Mouse (Mus musculus): Measurements from ENCODE around the gene B4galt3.
A peak's percentile ranks its signal among the peaks of the same experiment; 100 is the strongest.

B4galt3 gene

DNA sequence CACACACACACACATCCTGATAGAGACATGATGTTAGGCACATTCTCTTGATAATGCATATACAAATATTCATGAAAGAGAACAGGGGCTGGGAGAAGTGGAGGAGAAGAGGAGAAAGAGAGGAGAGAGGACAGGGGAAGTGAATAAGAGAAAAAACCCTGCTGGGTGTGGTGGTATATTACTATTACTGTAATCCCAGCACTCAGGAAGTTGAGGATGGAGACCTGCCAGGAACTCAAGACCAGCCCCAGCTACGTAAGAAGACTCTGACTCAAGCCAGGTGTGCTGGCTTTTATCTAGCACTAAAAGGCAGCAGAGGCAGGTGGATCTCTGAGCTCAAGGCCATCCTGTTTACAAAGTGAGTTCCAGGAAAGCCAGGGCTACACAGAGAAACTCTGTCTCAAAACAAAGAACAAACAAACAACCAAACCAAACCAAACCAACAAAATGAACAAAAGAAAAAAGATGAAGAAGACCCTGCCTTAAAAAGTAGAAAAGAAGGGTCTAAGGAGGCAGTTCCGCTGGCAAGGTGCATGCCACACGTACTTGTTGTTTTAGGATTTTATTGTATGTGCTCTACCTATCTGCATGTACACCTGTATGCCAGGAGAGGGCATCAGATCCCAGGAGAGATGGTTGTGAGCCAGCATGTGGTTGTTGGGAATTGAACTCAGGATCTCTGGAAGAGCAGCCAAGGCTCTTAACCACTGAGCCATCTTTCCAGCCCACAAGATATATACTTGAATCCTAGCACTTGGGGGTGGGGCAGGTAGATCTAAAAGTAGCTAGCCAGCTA, 6.3 kb upstream of the B4galt3 start:
- no peak for DNase-seq (ENCODE audit: low spot score)

GRCm38 (mm10) chr1:171265971-171266744, 4.0 kb upstream of the B4galt3 start:
- no peak for DNase-seq (ENCODE audit: low spot score)

- DNase-seq (ENCODE audit: low spot score) = no peak
Observed at GRCm38 (mm10) chr1:171268341-171268740, 1.8 kb upstream of the B4galt3 start.

GRCm38 (mm10) chr1:171270573-171270900, 409 bp downstream of the B4galt3 start:
- no peak for DNase-seq (ENCODE audit: low spot score)

GRCm38 (mm10) chr1:171271196-171271595, 1.1 kb downstream of the B4galt3 start:
- DNase-seq (ENCODE audit: low spot score) = no peak

DNA sequence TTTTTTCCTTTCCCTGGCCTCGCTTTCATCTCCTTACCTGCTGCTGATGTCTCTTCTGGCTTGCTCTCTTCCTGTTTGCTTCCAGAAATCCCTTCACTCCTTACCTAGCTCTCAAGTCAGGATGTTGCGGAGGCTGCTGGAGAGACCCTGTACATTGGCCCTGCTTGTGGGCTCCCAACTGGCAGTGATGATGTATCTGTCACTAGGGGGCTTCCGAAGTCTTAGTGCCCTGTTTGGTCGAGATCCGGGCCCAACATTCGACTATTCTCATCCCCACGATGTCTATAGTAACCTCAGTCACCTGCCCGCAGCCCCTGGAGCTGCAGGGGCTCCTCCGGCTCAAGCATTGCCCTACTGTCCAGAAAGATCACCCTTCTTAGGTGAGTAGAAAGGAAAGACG, 1.5 kb downstream of the B4galt3 start:
- DNase-seq (ENCODE audit: low spot score) = no peak

DNA sequence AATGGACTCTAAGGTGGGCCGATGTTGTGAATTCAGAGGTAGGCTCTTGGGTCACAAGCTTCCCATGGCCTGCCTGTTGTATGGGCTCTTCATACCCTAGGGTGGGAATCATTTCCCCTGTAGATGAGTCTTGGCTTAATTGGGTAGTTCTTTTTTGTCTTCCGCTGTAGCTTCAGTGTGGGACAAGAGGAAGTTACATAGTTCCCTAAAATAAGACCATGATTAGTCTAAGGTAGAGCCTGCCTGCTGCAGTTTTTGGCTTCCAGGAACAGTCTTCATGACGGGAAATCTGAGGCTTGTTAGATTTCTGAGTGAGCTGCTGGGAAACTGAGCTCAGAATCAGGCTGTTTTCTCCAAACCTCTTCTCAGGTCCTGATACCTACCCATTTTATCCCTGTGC, 2.0 kb downstream of the B4galt3 start:
- no peak for DNase-seq (ENCODE audit: low spot score)

DNA sequence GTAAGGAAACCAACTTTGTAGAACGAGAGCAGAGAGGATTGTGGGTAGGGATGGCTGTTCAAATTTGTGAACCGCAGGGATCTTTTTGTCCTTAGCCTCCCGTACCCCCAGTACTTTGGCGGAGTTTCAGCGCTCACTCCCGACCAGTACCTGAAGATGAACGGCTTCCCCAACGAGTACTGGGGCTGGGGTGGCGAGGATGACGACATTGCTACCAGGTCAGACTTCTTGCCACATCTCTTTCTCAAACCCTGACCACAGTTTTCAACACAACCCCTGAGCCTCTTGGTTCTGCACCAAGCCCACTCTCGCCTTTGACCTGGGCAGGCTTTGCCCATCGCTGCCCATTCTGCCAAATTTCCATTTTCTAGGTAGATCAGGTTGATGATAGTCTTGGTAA, 4.0 kb downstream of the B4galt3 start:
- DNase-seq (ENCODE audit: low spot score) = no peak

DNA sequence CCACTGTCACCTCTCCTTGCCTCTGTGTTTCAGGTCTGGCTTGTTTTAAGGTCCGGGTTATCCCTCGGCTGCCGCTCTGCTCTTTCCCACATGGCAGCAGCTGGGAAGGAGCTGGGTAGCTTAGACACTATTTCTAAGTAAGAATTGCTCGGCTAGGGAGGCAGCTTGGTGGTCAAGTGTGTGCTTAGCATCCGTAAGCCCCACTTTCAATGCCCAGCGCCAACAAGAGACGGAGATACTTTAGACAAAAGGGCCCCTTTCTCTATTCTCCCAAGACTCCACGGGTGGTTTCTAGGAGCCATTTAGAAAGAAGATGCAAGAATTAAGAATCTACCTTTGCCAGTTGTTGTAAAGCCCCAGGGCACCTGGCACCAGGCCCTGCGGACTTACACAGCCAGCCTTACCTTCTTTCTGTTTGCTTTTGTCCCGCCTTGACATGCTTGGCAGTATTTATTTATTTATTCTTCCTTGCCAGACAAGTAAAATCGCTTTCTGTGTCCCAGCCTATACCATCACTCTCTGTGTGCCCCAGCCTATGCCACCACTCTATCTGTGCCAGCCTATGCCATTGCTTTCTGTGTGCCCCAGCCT, 5.1 kb downstream of the B4galt3 start:
- DNase-seq (ENCODE audit: low spot score) = no peak

DNA sequence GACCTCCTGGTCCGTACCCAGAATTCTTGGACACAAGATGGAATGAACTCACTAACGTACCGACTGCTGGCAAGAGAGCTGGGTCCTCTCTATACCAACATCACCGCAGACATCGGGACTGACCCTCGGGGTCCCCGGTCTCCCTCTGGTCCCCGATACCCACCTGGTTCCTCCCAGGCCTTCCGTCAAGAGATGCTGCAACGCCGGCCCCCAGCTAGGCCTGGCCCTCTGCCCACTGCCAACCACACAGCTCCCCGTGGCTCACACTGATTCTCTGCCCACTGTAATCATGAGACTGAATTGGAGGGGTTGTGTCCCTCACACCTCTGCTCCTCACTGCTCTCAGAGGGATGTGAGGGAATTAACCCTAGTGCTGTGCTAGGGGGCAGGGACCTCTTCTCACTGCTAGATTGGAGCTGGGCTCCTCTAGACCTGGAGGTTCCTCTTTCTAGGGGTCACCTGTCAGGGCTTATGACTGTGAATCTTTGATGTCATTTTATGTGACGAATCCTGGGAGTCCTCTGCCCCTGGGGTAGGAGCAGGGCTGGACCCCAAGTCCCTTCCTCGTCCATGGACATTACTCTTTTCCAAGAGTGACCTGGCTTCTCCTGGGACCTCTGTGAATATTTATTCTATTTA, 6.1 kb downstream of the B4galt3 start:
- no peak for DNase-seq (ENCODE audit: low spot score)

DNA sequence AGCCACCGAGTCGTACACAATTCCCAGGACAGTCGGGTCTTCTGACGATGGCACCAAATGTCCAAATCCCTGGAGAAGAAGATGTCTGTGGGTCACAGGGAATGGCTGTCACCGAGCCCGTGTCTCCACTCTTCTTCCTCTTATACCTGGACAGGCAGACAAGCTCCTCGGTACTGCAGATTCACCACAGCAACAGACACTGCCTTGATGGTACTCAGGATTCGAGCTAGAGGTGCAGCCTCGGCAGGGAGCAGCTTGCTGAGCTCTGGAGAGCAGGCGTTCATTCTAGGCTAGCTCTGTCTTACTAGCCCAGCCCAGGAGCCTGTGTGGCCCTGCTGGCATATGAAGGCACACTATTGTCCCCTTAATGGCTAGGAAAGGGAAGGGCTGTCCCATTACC, 7.6 kb downstream of the B4galt3 start:
- no peak for DNase-seq (ENCODE audit: low spot score)

DNA sequence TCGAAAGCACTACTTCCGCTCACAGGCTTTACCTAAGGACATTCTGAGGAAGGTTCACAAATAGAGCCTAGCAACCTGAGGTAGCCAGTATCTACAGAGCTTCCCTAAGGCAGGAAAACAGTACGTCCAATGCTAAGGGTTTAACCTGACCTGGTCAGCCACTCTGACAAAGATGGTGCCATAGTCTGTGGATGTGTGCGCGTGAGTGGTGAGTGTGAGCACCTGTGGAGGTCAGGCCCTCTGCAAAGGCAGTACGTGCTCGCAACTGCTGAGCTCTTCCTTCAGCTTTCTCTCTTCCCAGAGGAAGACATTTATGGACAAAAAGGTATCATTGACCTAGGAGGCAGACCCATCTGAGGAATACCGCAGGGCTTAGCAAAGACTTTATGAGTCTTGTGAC, 8.3 kb downstream of the B4galt3 start:
- DNase-seq (ENCODE audit: low spot score) = no peak

GRCm38 (mm10) chr1:171279012-171279705, 9.0 kb downstream of the B4galt3 start:
- no peak for DNase-seq (ENCODE audit: low spot score)

GRCm38 (mm10) chr1:171279721-171280120, 9.6 kb downstream of the B4galt3 start:
- no peak for DNase-seq (ENCODE audit: low spot score)

DNA sequence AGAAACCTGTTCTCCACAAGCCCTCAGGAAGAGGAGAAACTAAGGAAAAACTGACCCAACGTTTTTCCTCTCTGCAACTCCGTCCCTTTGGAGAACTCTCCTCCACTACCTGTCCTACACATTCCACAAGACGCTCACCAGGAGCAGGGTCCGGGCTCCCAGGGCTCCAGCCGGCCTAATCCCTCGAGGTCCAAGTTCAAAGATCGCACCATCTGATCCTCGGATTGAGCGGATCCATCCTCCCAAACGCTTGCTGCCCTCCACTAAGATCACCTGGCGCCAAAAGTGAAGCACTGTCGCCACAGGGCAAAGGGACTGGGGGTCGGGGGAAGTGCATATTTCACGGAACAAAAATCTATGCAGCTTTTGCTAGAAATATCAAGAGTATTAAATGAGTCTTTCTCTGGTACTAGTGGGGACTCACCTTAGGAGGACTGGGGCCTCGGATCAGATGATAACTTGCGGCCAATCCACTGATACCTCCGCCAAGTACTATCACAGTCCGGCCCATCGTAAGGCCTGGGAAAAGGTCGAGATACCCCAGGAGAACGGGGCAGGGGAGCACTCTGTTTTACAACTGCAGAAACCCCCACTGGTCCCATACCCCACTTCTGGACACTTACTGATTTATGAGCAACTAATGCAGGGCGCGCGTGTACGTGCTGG, 10.3 kb downstream of the B4galt3 start:
- no peak for DNase-seq (ENCODE audit: low spot score)

DNA sequence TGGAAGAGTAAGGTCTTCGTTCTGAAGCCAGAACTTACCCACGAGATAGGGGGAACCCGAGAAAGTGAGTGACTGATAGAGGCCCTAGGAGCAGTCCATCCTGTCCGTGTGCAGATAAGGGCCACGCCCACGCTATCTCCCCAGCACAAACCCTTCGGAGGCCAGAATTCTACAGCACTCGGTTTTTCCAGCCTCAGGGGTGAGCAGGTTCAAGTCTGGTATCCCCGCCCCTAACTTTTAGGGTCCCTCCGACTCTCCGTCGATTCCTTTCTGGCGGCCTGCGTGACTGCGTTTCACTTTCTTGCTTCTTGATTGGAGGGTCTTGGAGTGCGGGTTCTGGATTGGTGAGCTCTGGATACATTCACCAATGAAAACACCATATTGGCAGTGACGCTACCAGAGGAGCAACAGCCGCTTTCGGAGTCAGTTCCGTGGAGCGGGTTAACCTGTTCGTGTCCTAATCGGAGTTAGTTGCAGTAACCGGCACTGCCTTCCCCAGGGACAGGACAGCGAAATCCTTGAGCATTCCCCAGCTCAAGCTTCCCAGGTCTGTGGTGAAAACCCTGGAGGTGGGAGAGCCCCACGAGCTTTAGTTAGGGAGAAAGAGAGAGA, 10.9 kb downstream of the B4galt3 start, which contains the start of gene Ppox:
TSS of gene Ppox (minus strand) at position 271 of the 612 bp plus-strand sequence.
- DNase-seq (ENCODE audit: low spot score) = peak; percentile 94

GRCm38 (mm10) chr1:171281528-171281923, 11.4 kb downstream of the B4galt3 start:
- DNase-seq (ENCODE audit: low spot score) = peak; percentile 47

GRCm38 (mm10) chr1:171282086-171282805, 12.1 kb downstream of the B4galt3 start:
- peak; percentile 1 for DNase-seq (ENCODE audit: low spot score)

- no peak for DNase-seq (ENCODE audit: low spot score)
Observed at GRCm38 (mm10) chr1:171283188-171284160, 13.3 kb downstream of the B4galt3 start.
